Mouse (Mus musculus) urinary bladder, postnatal 0 days (tissue): ENCODE results near the gene Eddm3b. TPM values are rescaled to one million over a fixed set of nuclear protein-coding genes. Genes with fewer than 3 reads are reported as not detected.

ENCODE experiments used
- polyA plus RNA-seq: library from polyadenylated mRNA; unstranded; fragments of >200 nt; fragmentation: Nextera tagmentation; extraction: Ambion mirVana; gene quantifications from 2 replicates; pipeline ENCODE4 v1.2.1, GENCODE M21; 2015

Gene Eddm3b
- not detected in 2 replicates for polyA plus RNA-seq

GRCm38 (mm10) chr14:51113916-51114560, at the start of gene Eddm3b:
Gene Eddm3b, plus strand, starts transcription at chr14:51114426.

GRCm38 (mm10) chr14:51074335-51074734, 39.9 kb upstream of the Eddm3b start, which contains the start of gene Olfr750:
Gene Olfr750, minus strand, starts transcription at chr14:51074435.

GRCm38 (mm10) chr14:51090921-51091900, 23.0 kb upstream of the Eddm3b start, which contains the start of the genes Rnase4 and Ang:
Gene Rnase4, plus strand, starts transcription at chr14:51091077.
Gene Ang, plus strand, starts transcription at chr14:51091150.

GRCm38 (mm10) chr14:51146685-51147084, 32.5 kb downstream of the Eddm3b start, which contains the start of gene Rnase1:
Gene Rnase1, minus strand, starts transcription at chr14:51146785.

GRCm38 (mm10) chr14:51161976-51162375, 47.8 kb downstream of the Eddm3b start, which contains the start of gene Rnase2b:
Gene Rnase2b, plus strand, starts transcription at chr14:51162260.

Other genes starting within 250 kb of the Eddm3b start
- 6.8 and 7.5 TPM in 2 replicates for gene Tep1, start 243.9 kb upstream of the Eddm3b start, polyA plus RNA-seq
- gene Klhl33, start 216.9 kb upstream of the Eddm3b start, polyA plus RNA-seq = 0.31 and 0.64 TPM in 2 replicates
- gene Osgep, start 189.5 kb upstream of the Eddm3b start, polyA plus RNA-seq = 78.2 and 87.5 TPM in 2 replicates
- 91.5 and 98.7 TPM in 2 replicates for gene Apex1, start 189.5 kb upstream of the Eddm3b start, polyA plus RNA-seq
- gene Pip4p1, start 183.6 kb upstream of the Eddm3b start, polyA plus RNA-seq = 32.4 and 42.5 TPM in 2 replicates
- 46.9 and 49.2 TPM in 2 replicates for gene Pnp, start 183.3 kb upstream of the Eddm3b start, polyA plus RNA-seq
- not detected in 2 replicates for gene Gm49342, start 169.9 kb upstream of the Eddm3b start, polyA plus RNA-seq
- gene Pnp2, start 158.4 kb upstream of the Eddm3b start, polyA plus RNA-seq = 0.75 and 1.3 TPM in 2 replicates
- gene Rnase10, start 106.7 kb upstream of the Eddm3b start, polyA plus RNA-seq = 0.21 TPM in 1 of 2 replicates, not detected in the other
- not detected in 2 replicates for gene Rnase9, start 72.6 kb upstream of the Eddm3b start, polyA plus RNA-seq
- gene Rnase11, start 64.3 kb upstream of the Eddm3b start, polyA plus RNA-seq = not detected in 2 replicates
- 0.19 and 0.34 TPM in 2 replicates for gene Rnase12, start 56.8 kb upstream of the Eddm3b start, polyA plus RNA-seq
- not detected in 2 replicates for gene Olfr750, start 40.0 kb upstream of the Eddm3b start, polyA plus RNA-seq
- gene Rnase4, start 23.3 kb upstream of the Eddm3b start, polyA plus RNA-seq = 97.5 and 101 TPM in 2 replicates
- gene Ang, start 23.3 kb upstream of the Eddm3b start, polyA plus RNA-seq = 12.3 and 13.3 TPM in 2 replicates
- 0.46 and 1.8 TPM in 2 replicates for gene Rnase6, start 9.5 kb downstream of the Eddm3b start, polyA plus RNA-seq
- not detected in 2 replicates for gene Rnase1, start 32.4 kb downstream of the Eddm3b start, polyA plus RNA-seq
- not detected in 2 replicates for gene Rnase2b, start 47.8 kb downstream of the Eddm3b start, polyA plus RNA-seq
- not detected in 2 replicates for gene Ang2, start 84.7 kb downstream of the Eddm3b start, polyA plus RNA-seq
- gene Ear14, start 89.0 kb downstream of the Eddm3b start, polyA plus RNA-seq = not detected in 2 replicates
- not detected in 2 replicates for gene Rnase2a, start 141.7 kb downstream of the Eddm3b start, polyA plus RNA-seq
- gene Gm7247, start 247.3 kb downstream of the Eddm3b start, polyA plus RNA-seq = not detected in 2 replicates